Mouse (Mus musculus): Measurements from ENCODE around the gene Dennd1b. TPM values are rescaled to one million over a fixed set of nuclear protein-coding genes. Genes with fewer than 3 reads are reported as not detected.

Dennd1b gene
- polyA plus RNA-seq, 1 experiment from 2014 or later = 8.3 TPM

GRCm38 (mm10) chr1:139036302-139036701 lies 73.1 kb downstream of the Dennd1b start:
- no peak overlapping the region for H3K4me2 ChIP-seq (replicated peaks)
- WGBS = 97% methylated on average over 1 of the region's 1 CpGs
- ATAC-seq (replicated peaks) = no peak
- H3K4me1 ChIP-seq = peaks cover 7% of the 10 kb centered on the region; the same call in 1 of the 2 replicates
- no peak overlapping the region for H3K9ac ChIP-seq (replicated peaks)
- no peaks in the 10 kb centered on the region for H3K27me3 ChIP-seq
- H3K36me3 ChIP-seq = no peaks in the 10 kb centered on the region
- no peak overlapping the region for H3K27ac ChIP-seq (replicated peaks)
- H3K4me3 ChIP-seq = no peak overlapping the region
- H3K9me3 ChIP-seq = no peaks in the 10 kb centered on the region

DNA sequence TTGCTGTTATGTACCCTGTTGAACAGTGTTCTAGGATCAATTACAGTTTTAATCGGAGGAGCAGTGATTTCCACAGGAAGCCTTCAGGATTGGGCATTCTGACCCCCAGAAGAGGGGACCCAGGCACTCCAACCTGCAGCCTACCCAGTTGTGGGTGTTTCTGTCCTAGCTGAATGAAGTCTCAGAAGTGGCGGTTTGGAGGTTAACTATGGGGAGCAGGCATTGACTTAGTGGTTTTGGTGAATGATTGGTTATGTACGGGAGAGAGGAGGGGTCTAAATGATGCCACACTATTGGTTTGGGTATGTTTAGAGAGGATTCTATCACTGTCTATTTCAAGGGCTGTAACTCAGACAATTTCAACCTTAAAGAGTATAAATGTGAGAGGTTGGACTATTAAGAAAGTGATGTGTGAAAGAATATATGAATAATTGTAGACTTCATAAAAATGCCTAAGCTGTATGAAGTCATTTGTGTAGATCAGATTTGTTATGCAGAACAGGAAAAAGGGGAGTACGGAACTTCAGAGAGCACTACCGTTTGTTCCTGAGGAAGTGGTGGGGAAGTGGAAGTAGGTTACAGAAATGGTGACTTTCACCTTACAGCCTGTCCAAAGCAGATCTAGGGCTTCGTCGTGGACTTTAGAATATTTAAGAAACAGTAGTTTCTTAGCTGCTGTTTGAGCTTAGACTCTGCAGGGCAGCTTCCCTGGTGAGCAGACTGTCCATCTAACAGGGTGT lies 73.7 kb downstream of the Dennd1b start:
- Histone ChIP-seq H3K4me2 (replicated peaks) (no peak overlapping the region), H3K27ac (replicated peaks) (no peak overlapping the region), H3K9ac (replicated peaks) (no peak overlapping the region), H3K4me3 (no peak overlapping the region), H3K9me3 (no peaks in the 10 kb centered on the region), H3K4me1 (peaks cover 7% of the 10 kb centered on the region; the same call in 1 of the 2 replicates), H3K27me3 (no peaks in the 10 kb centered on the region), H3K36me3 (no peaks in the 10 kb centered on the region)
- 61% methylated on average over 7 of the region's 7 CpGs for WGBS
- no peak for ATAC-seq (replicated peaks)

DNA sequence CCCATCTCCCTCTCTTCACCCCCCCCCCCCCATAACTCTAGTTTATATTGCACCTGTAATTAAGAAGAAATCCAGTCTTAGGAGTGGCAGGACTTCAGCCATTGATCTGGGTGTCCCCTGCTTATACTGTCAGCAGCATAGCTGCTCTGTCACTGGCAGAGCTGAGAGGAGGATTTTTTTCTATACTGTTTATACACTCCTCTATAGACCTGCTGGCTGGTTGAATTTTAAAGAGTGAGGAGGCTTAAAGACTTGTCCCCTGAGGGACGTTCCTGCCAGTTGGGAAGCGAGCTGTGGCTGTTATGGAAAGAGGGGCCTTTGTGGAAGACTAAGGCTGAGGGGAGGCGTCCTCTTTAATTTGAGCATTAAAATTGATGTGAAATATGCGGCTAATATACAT lies 74.8 kb downstream of the Dennd1b start:
- H3K4me3 ChIP-seq = no peak overlapping the region
- no peaks in the 10 kb centered on the region for H3K27me3 ChIP-seq
- H3K4me2 ChIP-seq (replicated peaks) = no peak overlapping the region
- peaks cover 7% of the 10 kb centered on the region; the same call in 1 of the 2 replicates for H3K4me1 ChIP-seq
- 0 out of 2 replicates have a peak overlapping the region, but pooled peaks have one; percentile 11 for H3K27ac ChIP-seq (replicated peaks)
- H3K36me3 ChIP-seq = no peaks in the 10 kb centered on the region
- WGBS = 17% methylated on average over 4 of the region's 4 CpGs
- no peak; the same call in 1 of the 2 replicates for ATAC-seq (replicated peaks)
- no peaks in the 10 kb centered on the region for H3K9me3 ChIP-seq
- no peak overlapping the region for H3K9ac ChIP-seq (replicated peaks)

DNA sequence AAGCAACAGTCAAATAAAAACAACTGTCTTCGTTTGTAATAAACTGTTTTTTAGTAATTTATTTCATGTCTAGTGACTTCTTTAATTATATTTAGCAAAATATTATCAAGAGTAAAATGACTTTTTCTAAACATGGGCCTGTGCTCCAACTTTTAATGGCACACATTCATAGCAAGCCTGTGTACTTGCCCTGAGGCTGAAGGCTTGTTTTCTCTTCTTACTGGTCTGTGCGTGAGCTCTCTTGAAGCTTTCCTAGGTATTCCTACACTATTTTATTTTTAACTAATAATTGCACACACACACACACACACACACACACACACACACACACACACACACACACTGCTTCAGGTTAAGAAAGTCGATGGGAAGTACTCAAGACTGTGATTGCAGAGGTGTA lies 75.4 kb downstream of the Dennd1b start:
- WGBS = 48% methylated on average over 3 of the region's 3 CpGs
- Histone ChIP-seq H3K27me3 (no peaks in the 10 kb centered on the region), H3K36me3 (no peaks in the 10 kb centered on the region), H3K4me2 (replicated peaks) (no peak overlapping the region), H3K9ac (replicated peaks) (no peak overlapping the region), H3K4me1 (peaks cover 7% of the 10 kb centered on the region; the same call in 1 of the 2 replicates), H3K9me3 (no peaks in the 10 kb centered on the region), H3K27ac (replicated peaks) (no peak overlapping the region), H3K4me3 (no peak overlapping the region)
- ATAC-seq (replicated peaks) = no peak

DNA sequence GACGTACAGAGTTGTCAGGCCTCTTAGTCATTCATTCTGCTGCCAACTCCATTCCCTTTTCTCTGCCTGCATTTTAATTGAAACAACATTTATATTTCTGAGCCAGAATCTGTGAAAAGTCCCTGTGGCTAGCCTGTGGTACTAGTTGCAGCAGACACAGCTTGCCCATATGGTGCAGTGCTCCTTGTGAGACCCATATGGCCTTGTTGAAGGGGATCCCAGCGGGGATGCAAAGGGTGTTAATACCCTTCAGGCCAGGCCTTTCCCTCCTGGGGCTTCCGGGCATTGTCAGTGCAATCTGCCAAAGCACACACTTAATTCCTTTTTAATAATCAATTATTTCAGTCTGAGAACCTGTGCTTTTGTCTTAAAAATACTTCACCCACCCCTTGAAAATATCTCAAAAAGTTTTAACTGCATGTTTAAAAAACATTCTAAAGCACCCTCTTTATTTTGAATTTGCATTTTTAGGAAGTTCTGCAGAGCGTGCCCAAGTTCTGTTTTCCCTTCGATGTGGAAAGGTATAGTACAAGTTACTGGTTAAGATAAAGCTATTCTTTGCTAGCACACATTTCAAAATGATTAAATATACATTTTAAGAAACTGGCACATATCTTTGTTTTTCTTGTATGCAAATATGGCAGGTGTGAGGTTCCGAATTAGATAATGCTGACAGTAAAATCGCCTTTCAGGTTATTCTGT lies 76.4 kb downstream of the Dennd1b start:
- Histone ChIP-seq H3K36me3 (no peaks in the 10 kb centered on the region), H3K4me1 (peaks cover 7% of the 10 kb centered on the region; the same call in 1 of the 2 replicates), H3K27ac (replicated peaks) (no peak overlapping the region), H3K27me3 (no peaks in the 10 kb centered on the region), H3K9ac (replicated peaks) (no peak overlapping the region), H3K9me3 (no peaks in the 10 kb centered on the region), H3K4me2 (replicated peaks) (no peak overlapping the region), H3K4me3 (no peak overlapping the region)
- 32% methylated on average over 7 of the region's 7 CpGs for whole genome bisulfite sequencing
- 0 out of 2 replicates have a peak, but pooled peaks have one; percentile 67 for ATAC-seq (replicated peaks)

DNA sequence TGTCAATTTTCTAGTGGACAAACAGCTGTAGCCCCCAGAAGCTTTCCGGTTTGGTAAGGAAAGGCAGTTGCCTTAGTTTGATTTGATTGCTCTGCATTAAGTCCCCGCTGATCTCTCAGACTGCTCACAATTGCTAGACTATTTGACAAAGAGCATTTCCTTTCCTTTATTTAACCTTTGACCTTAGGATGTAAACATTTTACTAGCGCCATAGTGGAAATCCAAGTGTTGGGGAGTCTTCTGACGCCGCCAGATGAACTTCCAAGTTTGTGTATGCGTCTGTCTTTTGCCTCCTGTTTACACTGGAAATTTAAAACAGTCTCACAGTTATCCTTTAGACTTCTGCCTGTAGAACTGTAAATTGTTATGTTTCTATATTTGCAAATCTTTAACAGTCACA lies 85.8 kb downstream of the Dennd1b start:
- 58% methylated on average over 6 of the region's 6 CpGs for WGBS
- Histone ChIP-seq H3K4me3 (no peak overlapping the region), H3K36me3 (no peaks in the 10 kb centered on the region), H3K27ac (replicated peaks) (no peak overlapping the region), H3K9ac (replicated peaks) (no peak overlapping the region), H3K27me3 (no peaks in the 10 kb centered on the region), H3K4me2 (replicated peaks) (no peak overlapping the region), H3K9me3 (no peaks in the 10 kb centered on the region), H3K4me1 (peaks cover 9% of the 10 kb centered on the region)
- ATAC-seq (replicated peaks) = no peak

- Histone ChIP-seq H3K9me3 (no peaks in the 10 kb centered on the region), H3K36me3 (no peaks in the 10 kb centered on the region; the same call in 1 of the 2 replicates), H3K9ac (replicated peaks) (0 out of 2 replicates have a peak overlapping the region, but pooled peaks have one; percentile 6), H3K4me2 (replicated peaks) (no peak overlapping the region), H3K27me3 (no peaks in the 10 kb centered on the region), H3K4me3 (no peak overlapping the region), H3K27ac (replicated peaks) (0 out of 2 replicates have a peak overlapping the region, but pooled peaks have one; percentile 12), H3K4me1 (peaks cover 9% of the 10 kb centered on the region)
- WGBS = 53% methylated on average over 11 of the region's 11 CpGs
- ATAC-seq (replicated peaks) = peak; percentile 61; the same call in 1 of the 2 replicates
These were observed 86.7 kb downstream of the Dennd1b start for GRCm38 (mm10) chr1:139049881-139050472.

- Histone ChIP-seq H3K27me3 (no peaks in the 10 kb centered on the region), H3K36me3 (no peaks in the 10 kb centered on the region; the same call in 1 of the 2 replicates), H3K4me2 (replicated peaks) (no peak overlapping the region), H3K9ac (replicated peaks) (no peak overlapping the region), H3K27ac (replicated peaks) (no peak overlapping the region), H3K4me3 (no peak overlapping the region), H3K9me3 (no peaks in the 10 kb centered on the region), H3K4me1 (peaks cover 9% of the 10 kb centered on the region)
- no peak for ATAC-seq (replicated peaks)
These were observed 89.8 kb downstream of the Dennd1b start for GRCm38 (mm10) chr1:139053003-139053402.

GRCm38 (mm10) chr1:139060301-139060700 lies 97.1 kb downstream of the Dennd1b start:
- ATAC-seq (replicated peaks) = no peak
- Histone ChIP-seq H3K36me3 (no peaks in the 10 kb centered on the region), H3K9me3 (no peaks in the 10 kb centered on the region)

GRCm38 (mm10) chr1:139064711-139065110 lies 101.5 kb downstream of the Dennd1b start:
- Histone ChIP-seq H3K9ac (replicated peaks) (no peak overlapping the region), H3K4me2 (replicated peaks) (no peak overlapping the region), H3K36me3 (no peaks in the 10 kb centered on the region), H3K27me3 (no peaks in the 10 kb centered on the region), H3K4me1 (no peaks in the 10 kb centered on the region), H3K27ac (replicated peaks) (no peak overlapping the region), H3K9me3 (no peaks in the 10 kb centered on the region), H3K4me3 (no peak overlapping the region)
- no peak for ATAC-seq (replicated peaks)
- WGBS = 90% methylated on average over 2 of the region's 2 CpGs

More at GRCm38 (mm10) chr1:139060301-139060700, 97.1 kb downstream of the Dennd1b start:
- H3K4me2 ChIP-seq (replicated peaks) = no peak overlapping the region
- H3K9ac ChIP-seq (replicated peaks) = no peak overlapping the region
- H3K4me1 ChIP-seq = no peaks in the 10 kb centered on the region
- no peak overlapping the region for H3K4me3 ChIP-seq
- no peak overlapping the region for H3K27ac ChIP-seq (replicated peaks)
- H3K27me3 ChIP-seq = no peaks in the 10 kb centered on the region
- WGBS = 90% methylated on average over 5 of the region's 5 CpGs

DNA sequence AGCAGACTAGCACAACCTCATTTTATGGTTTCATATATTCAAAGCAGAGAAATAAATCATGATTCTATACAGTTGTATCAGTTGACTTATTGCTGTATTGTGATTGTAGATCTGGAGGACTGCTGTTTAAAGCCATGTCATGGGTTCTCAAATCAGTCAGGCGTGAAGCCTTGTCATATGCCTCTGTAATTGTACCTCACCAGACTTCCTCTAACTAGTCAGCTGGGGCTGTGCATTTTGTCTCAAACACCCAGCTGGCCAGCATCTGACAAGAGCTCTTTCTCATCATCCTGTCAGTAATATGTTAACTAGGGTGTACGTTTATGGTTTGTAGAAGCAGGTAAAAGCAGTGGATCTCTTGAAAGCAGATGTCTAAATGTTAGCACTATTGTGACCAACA lies 104.0 kb downstream of the Dennd1b start:
- no peak overlapping the region for H3K4me2 ChIP-seq (replicated peaks)
- H3K27me3 ChIP-seq = no peaks in the 10 kb centered on the region
- H3K4me3 ChIP-seq = no peak overlapping the region
- no peaks in the 10 kb centered on the region for H3K36me3 ChIP-seq
- 59% methylated on average over 2 of the region's 2 CpGs for WGBS
- no peak overlapping the region for H3K27ac ChIP-seq (replicated peaks)
- no peak overlapping the region for H3K9ac ChIP-seq (replicated peaks)
- H3K4me1 ChIP-seq = no peaks in the 10 kb centered on the region
- H3K9me3 ChIP-seq = no peaks in the 10 kb centered on the region
- no peak for ATAC-seq (replicated peaks)

GRCm38 (mm10) chr1:139071015-139071414 lies 107.8 kb downstream of the Dennd1b start:
- ATAC-seq (replicated peaks) = no peak
- Histone ChIP-seq H3K27me3 (no peaks in the 10 kb centered on the region), H3K9ac (replicated peaks) (no peak overlapping the region), H3K27ac (replicated peaks) (no peak overlapping the region), H3K36me3 (no peaks in the 10 kb centered on the region), H3K4me2 (replicated peaks) (no peak overlapping the region), H3K9me3 (no peaks in the 10 kb centered on the region), H3K4me1 (no peaks in the 10 kb centered on the region), H3K4me3 (no peak overlapping the region)
- 82% methylated on average over 2 of the region's 2 CpGs for WGBS
